Mouse (Mus musculus) liver, adult 2 months (tissue): ENCODE data around the gene 4931414P19Rik. TPM values are rescaled to one million over a fixed set of nuclear protein-coding genes. Genes with fewer than 3 reads are reported as not detected.

ENCODE experiments used
- DNase-seq: peaks from one replicate; pipeline ENCODE4 v3.0.0-alpha.2; 2011; ENCODE audit warnings: low read depth, low spot score; ENCODE audit errors: extremely low read depth
- H3K27ac ChIP-seq: fragments of 200-500 bp; replicated peaks from 2 replicates; pipeline ENCODE4 v1.5.1; 2012; ENCODE audit warnings: low read depth, mild to moderate bottlenecking, control low read depth, inconsistent platforms, low read length; ENCODE audit not compliant: insufficient read depth
- H3K27me3 ChIP-seq: fragments of 200-500 bp; 2 replicates; pipeline ENCODE4 v1.6.1; 2012; ENCODE audit warnings: mild to moderate bottlenecking, moderate library complexity, low read length, inconsistent platforms; ENCODE audit not compliant: control insufficient read depth, insufficient read depth
- H3K36me3 ChIP-seq: fragments of 200-500 bp; 2 replicates; pipeline ENCODE4 v1.6.1; 2012; ENCODE audit warnings: low read length, inconsistent platforms; ENCODE audit not compliant: control insufficient read depth, insufficient read depth
- H3K4me1 ChIP-seq: fragments of 200-500 bp; 2 replicates; pipeline ENCODE4 v1.6.1; 2011; ENCODE audit warnings: low read length; ENCODE audit not compliant: control insufficient read depth, insufficient read depth
- H3K4me3 ChIP-seq: fragments of 200-500 bp; 2 replicates; pipeline ENCODE4 v1.5.1; 2011; ENCODE audit warnings: low read depth, mild to moderate bottlenecking, control low read depth, low read length, moderate library complexity; ENCODE audit not compliant: insufficient read depth
- H3K79me2 ChIP-seq: fragments of 200-500 bp; 2 replicates; pipeline ENCODE4 v1.6.1; 2012; ENCODE audit warnings: inconsistent platforms, mild to moderate bottlenecking, low read length, moderate library complexity; ENCODE audit not compliant: control insufficient read depth, insufficient read depth
- H3K9ac ChIP-seq: fragments of 200-500 bp; 2 replicates; pipeline ENCODE4 v1.6.1; 2012; ENCODE audit warnings: low read depth, mild to moderate bottlenecking, control low read depth, inconsistent platforms, low read length
- CTCF ChIP-seq: fragments of 200-500 bp; IDR thresholded peaks from 2 replicates; pipeline ENCODE4 v1.5.1; 2011; ENCODE audit warnings: low read depth, low read length, control low read depth
- POLR2A ChIP-seq: fragments of 200-500 bp; IDR thresholded peaks from 2 replicates; pipeline ENCODE4 v1.6.1; 2011; ENCODE audit warnings: low read length, control low read depth; ENCODE audit not compliant: insufficient read depth; ENCODE audit errors: extremely low read depth
- WGBS: fragments of 180-500 bp; shearing (Covaris S2); methylation state at CpG from one replicate; pipeline ENCODE4 v1.1.7; 2018; 5-methylcytosine and 5-hydroxymethylcytosine counted together
- polyA plus RNA-seq: library from polyadenylated mRNA; depleted of rRNA; stranded (reverse); fragments of >200 nt; gene quantifications from 2 replicates; pipeline ENCODE4 v1.2.3, GENCODE M21; 2012
- total RNA-seq: library from RNA; depleted of rRNA; stranded (reverse); fragments of >200 nt; gene quantifications from 2 replicates; pipeline ENCODE4 v1.2.3, GENCODE M21; 2014

Gene 4931414P19Rik
- total and polyA plus RNA-seq, 2 experiments = 2.6 to 3.0 TPM

DNA sequence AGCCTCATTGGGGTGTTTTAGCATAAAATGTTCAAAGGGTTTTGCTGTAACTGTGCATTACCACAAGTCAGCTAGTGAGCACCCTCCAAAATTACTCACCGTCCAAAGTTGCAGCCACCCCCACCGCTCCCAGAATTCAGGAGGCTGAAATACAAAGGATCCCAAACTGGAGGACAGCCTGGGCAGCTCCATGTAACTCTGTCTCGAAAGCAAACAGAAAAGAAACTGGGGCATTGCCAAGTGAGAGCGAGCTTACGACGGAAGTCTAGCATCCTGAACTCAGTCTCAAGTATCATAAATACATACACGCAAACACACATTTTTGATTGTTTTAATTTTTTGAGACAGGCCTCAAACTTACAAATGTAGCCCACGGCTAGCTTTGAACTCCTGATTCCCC lies 48.5 kb downstream of the 4931414P19Rik start:
- no peak for DNase-seq

DNA sequence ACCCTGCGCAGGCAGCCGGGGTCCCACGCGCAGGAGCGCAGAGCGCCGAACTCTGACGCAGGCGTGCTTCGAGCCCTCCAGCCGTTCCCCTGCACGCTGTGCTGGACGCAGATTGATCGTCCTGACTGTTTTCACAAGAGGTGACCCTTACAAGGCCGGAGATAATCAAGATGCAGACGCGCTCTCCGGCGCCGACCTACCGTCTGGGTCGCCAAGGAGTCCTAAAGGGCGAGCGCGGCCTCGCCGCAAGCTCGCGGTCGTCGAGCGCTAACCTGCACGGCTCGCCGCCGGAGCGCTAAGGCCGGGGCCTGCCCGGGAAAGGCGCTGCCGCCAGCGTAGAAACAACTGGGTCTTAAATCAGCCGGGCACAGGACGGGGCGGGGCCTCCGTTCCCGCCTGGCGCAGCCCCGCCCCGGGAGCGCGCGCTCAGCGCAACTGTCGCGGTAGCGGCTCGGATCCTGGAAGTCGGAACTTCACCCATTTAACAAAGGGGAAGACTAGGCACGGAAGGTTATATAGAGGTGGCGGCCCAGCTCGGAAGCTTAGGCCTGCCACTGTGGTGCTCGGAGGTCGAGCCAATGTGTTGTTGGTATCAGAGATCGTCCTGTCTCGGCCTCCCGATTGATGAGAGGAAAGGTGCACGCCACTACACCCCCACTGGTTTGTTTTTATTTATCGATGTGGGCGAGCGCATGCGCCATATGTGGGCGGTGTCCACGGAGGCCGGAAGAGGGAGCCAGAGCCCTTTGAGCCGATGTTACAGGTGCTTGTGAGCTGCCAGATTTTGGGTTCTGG lies 51.6 kb downstream of the 4931414P19Rik start, which contains the start of gene Haus4:
Haus4 (minus strand) TSS at position 642 of the 795 bp plus-strand sequence.
- TF ChIP-seq CTCF (peak; percentile 84), POLR2A (peak; percentile 81)
- peaks cover 4% of the 10 kb centered on the region; the same call in 1 of the 2 replicates for H3K36me3 ChIP-seq
- peaks cover 2% of the 10 kb centered on the region; the same call in 1 of the 2 replicates for H3K4me1 ChIP-seq
- no peaks in the 10 kb centered on the region for H3K79me2 ChIP-seq
- peak; percentile 86 for DNase-seq
- H3K27me3 ChIP-seq = no peaks in the 10 kb centered on the region
- WGBS = under 1% methylated on average over 76 of the region's 76 CpGs
- peak within 1 kb of the TSS; percentile 67 for H3K27ac ChIP-seq
- H3K4me3 ChIP-seq = peak within 1 kb of the TSS; percentile 73
- H3K9ac ChIP-seq = peak within 1 kb of the TSS; percentile 79

More for the DNA sequence above, 48.5 kb downstream of the 4931414P19Rik start:
- TF ChIP-seq CTCF (no peak), POLR2A (no peak)
- H3K27ac ChIP-seq = no peak overlapping the region
- no peak overlapping the region for H3K4me3 ChIP-seq
- H3K27me3 ChIP-seq = no peaks in the 10 kb centered on the region
- H3K9ac ChIP-seq = no peak overlapping the region
- H3K79me2 ChIP-seq = no peaks in the 10 kb centered on the region
- H3K36me3 ChIP-seq = no peaks in the 10 kb centered on the region
- peaks cover 2% of the 10 kb centered on the region; the same call in 1 of the 2 replicates for H3K4me1 ChIP-seq
- WGBS = 69% methylated on average over 8 of the region's 8 CpGs

DNA sequence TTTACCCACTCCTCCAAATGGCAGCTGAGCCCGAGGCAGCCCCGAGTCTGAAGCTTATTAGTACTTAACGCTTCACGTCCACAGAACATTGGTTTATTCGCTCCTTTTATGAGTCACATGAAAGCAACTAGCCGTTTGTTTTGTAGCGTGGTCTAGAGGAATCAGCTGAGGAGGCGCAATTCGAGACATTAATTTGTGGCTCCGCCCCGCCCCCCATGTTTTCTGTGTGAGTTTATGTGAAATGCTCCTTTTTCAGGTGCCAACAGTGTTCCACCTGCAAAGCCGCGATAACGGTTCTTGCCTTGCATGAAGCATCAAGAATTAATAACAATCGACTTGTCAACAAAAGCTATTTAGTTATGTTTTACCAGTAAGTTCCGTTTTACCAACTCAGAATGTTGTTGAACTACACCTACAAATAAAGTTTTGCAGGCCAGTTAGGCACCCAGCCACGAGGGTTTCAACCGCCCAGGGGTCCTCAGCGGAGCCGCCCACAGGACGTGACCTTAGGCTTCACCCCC lies 52.3 kb downstream of the 4931414P19Rik start:
- WGBS = 4% methylated on average over 21 of the region's 21 CpGs
- no peak for DNase-seq
- TF ChIP-seq CTCF = no peak
- no peak for TF ChIP-seq POLR2A
- H3K27me3 ChIP-seq = no peaks in the 10 kb centered on the region
- peaks cover 2% of the 10 kb centered on the region; the same call in 1 of the 2 replicates for H3K4me1 ChIP-seq
- H3K4me3 ChIP-seq = peak overlapping the region; percentile 73
- H3K79me2 ChIP-seq = no peaks in the 10 kb centered on the region
- H3K9ac ChIP-seq = peak overlapping the region; percentile 79
- H3K36me3 ChIP-seq = peaks cover 5% of the 10 kb centered on the region; the same call in 1 of the 2 replicates
- peak overlapping the region; percentile 66 for H3K27ac ChIP-seq

DNA sequence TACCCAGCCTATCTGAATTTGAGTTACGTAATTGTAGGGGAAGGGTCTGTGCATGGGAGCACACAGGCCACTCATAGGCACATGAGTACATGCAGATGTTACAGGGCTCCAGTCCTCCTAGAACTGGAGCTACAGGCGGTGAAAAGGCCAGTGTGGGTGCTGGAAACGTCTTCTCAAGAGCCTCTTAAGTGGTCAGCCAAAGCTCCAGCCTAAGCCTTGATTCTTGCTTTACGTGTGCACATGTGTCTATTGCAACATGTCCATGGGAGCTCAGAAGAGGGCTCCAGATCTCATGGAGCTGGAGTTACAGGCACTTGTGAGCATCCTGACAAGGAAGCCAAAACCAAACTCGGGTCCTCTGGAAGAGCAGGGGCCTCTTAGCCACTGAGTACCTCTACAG lies 61.1 kb downstream of the 4931414P19Rik start:
- no peak for DNase-seq
- peaks cover 22% of the 10 kb centered on the region for H3K36me3 ChIP-seq
- H3K27me3 ChIP-seq = no peaks in the 10 kb centered on the region
- H3K27ac ChIP-seq = no peak overlapping the region
- TF ChIP-seq CTCF (no peak), POLR2A (no peak)
- H3K4me3 ChIP-seq = no peak overlapping the region
- no peaks in the 10 kb centered on the region for H3K79me2 ChIP-seq
- no peak overlapping the region for H3K9ac ChIP-seq
- WGBS = 95% methylated on average over 5 of the region's 5 CpGs
- H3K4me1 ChIP-seq = no peaks in the 10 kb centered on the region

DNA sequence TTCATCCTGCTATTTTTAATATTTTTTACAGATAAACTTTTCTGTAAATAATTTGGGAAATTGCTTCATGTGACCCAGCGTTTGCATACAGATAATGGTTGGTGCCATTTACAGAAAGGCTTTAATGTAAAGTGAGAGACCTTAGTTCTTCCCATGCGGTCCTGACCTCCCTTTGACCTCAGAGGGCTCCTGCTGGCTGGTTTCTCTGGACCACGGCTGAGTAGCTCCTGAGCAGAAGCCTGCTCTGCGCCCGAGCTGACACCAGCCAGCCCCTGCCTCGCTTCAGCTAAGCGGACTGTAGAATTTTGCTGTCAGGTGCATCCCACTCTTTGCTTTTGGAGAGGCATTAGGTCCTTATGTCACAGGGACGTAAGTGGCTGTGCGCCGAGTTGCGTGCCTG lies 65.0 kb downstream of the 4931414P19Rik start:
- H3K27ac ChIP-seq = no peak overlapping the region
- H3K4me3 ChIP-seq = no peak overlapping the region
- TF ChIP-seq POLR2A = no peak
- no peak for TF ChIP-seq CTCF
- no peaks in the 10 kb centered on the region for H3K79me2 ChIP-seq
- H3K27me3 ChIP-seq = no peaks in the 10 kb centered on the region
- no peaks in the 10 kb centered on the region for H3K4me1 ChIP-seq
- peaks cover 9% of the 10 kb centered on the region for H3K36me3 ChIP-seq
- no peak overlapping the region for H3K9ac ChIP-seq
- WGBS = 93% methylated on average over 11 of the region's 11 CpGs
- DNase-seq = no peak
